ENCODE assay signal across 15 mouse cellular contexts in the genomic region with DNA sequence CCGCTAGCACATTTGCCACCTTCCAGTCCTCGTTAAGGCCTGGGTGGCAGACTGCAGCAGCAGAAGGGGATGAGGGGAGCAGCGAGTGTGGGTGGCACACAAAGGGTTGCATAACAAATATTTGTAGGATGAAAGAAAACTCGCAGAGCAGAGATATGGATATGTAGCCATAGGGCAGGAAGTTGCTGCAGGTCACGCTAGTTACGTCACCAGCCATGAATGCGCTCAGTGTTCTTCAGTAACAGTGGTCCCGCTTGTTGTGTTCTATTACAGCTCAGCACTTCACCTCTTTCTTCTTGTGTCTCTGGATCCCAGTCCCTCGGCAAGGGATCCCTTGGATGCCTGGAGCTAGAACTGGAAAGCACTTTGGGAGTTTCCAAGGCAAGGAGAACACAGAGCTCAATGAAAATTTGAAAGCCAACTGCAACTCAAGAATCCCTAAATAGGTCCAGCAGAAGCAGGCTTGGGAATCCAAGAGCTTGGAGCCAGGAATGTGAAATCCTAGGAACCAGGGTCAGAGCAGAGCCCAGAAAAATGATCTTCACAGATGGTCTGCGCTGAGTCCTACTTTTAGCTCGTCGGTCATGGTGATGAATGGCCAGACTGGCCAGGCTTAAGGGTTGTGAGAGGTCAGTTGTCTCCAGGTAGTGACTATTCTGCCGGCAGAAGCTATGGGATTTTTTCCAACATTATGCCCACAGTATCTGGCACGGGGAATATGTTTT. TPM values are rescaled to one million over a fixed set of nuclear protein-coding genes. Genes with fewer than 3 reads are reported as not detected.
A peak's percentile ranks its signal among the peaks of the same experiment; 100 is the strongest.
DNase-seq lines count a peak whose midpoint lies in the region; ATAC-seq and TF ChIP-seq lines count a peak whose summit lies in the region.
"Had no signal": no experiment of that assay in that cellular context is flagged by ENCODE, and none has a peak within 500 bp of the region (broad histone marks: within the 10 kb centered on the region; RNA-seq: fewer than 3 reads in every experiment).

No protein-coding gene starts in this region.

- peak overlapping the region; percentile 33; the same call in 1 of the 2 replicates for H3K27ac ChIP-seq in heart, embryonic 12.5 days (ENCODE audit: poor library complexity, severe bottlenecking)
- no peak overlapping the region for H3K27ac ChIP-seq in embryonic facial prominence, embryonic 10.5 days (replicated peaks)
- H3K27ac ChIP-seq in lung, postnatal 0 days (ENCODE audit: low read length) = no peak overlapping the region
- H3K27ac ChIP-seq in liver, postnatal 0 days (ENCODE audit: low read depth) = no peak overlapping the region
- H3K27ac ChIP-seq: forebrain, embryonic 13.5 days; heart, adult 2 months; liver, embryonic 15.5 days had no signal

- H3K4me3 ChIP-seq in heart, embryonic 12.5 days = no peak overlapping the region
- no peak overlapping the region for H3K4me3 ChIP-seq in embryonic facial prominence, embryonic 10.5 days
- no peak overlapping the region for H3K4me3 ChIP-seq in lung, postnatal 0 days (ENCODE audit: low read depth, low read length)
- H3K4me3 ChIP-seq in liver, postnatal 0 days (ENCODE audit: low read depth, low read length) = no peak overlapping the region
- H3K4me3 ChIP-seq: forebrain, embryonic 13.5 days; heart, adult 2 months; liver, embryonic 15.5 days had no signal

- H3K36me3 ChIP-seq in heart, embryonic 12.5 days = no peaks in the 10 kb centered on the region
- H3K36me3 ChIP-seq in embryonic facial prominence, embryonic 10.5 days (replicated peaks) = no peaks in the 10 kb centered on the region
- H3K36me3 ChIP-seq in lung, postnatal 0 days (ENCODE audit: insufficient read depth, low read length) = no peaks in the 10 kb centered on the region
- H3K36me3 ChIP-seq in liver, postnatal 0 days (replicated peaks; ENCODE audit: insufficient read depth, low read length) = no peaks in the 10 kb centered on the region
- H3K36me3 ChIP-seq: liver, embryonic 15.5 days had no signal

- peaks cover 5% of the 10 kb centered on the region for H3K4me1 ChIP-seq in heart, embryonic 12.5 days (replicated peaks)
- peaks cover 8% of the 10 kb centered on the region for H3K4me1 ChIP-seq in embryonic facial prominence, embryonic 10.5 days
- H3K4me1 ChIP-seq in lung, postnatal 0 days (ENCODE audit: insufficient read depth, low read depth, low read length) = no peaks in the 10 kb centered on the region
- H3K4me1 ChIP-seq in liver, postnatal 0 days (ENCODE audit: insufficient read depth) = no peaks in the 10 kb centered on the region
- H3K4me1 ChIP-seq: forebrain, embryonic 13.5 days; liver, embryonic 15.5 days had no signal

- TF ChIP-seq POLR2A in brain, embryonic 14.5 days (IDR thresholded peaks at IDR 0.05; ENCODE audit: borderline replicate concordance, extremely low read depth, insufficient read depth, insufficient read length, poor library complexity, severe bottlenecking) = no peak

- no peaks in the 10 kb centered on the region for H3K27me3 ChIP-seq in heart, embryonic 12.5 days (replicated peaks)
- H3K27me3 ChIP-seq in embryonic facial prominence, embryonic 10.5 days (replicated peaks; ENCODE audit: low read depth, poor library complexity, severe bottlenecking) = no peaks in the 10 kb centered on the region
- H3K27me3 ChIP-seq in lung, postnatal 0 days (replicated peaks; ENCODE audit: insufficient read depth, low read length) = no peaks in the 10 kb centered on the region
- H3K27me3 ChIP-seq in liver, postnatal 0 days (ENCODE audit: insufficient read depth, low read length) = no peaks in the 10 kb centered on the region
- H3K27me3 ChIP-seq: forebrain, embryonic 13.5 days; liver, embryonic 15.5 days had no signal

- no peak overlapping the region for H3K9ac ChIP-seq in heart, embryonic 12.5 days
- no peak overlapping the region for H3K9ac ChIP-seq in lung, postnatal 0 days (replicated peaks; ENCODE audit: low read depth)
- no peak overlapping the region for H3K9ac ChIP-seq in liver, postnatal 0 days (replicated peaks)
- H3K9ac ChIP-seq: forebrain, embryonic 13.5 days; liver, embryonic 15.5 days had no signal

- 67% methylated on average over 14 of the region's 14 CpGs for WGBS in heart, embryonic 12.5 days
- WGBS in embryonic facial prominence, embryonic 10.5 days = 75% methylated on average over 14 of the region's 14 CpGs
- 60% methylated on average over 14 of the region's 14 CpGs for WGBS in lung, postnatal 0 days
- 70% methylated on average over 14 of the region's 14 CpGs for WGBS in liver, postnatal 0 days (ENCODE audit: insufficient replicate concordance)

- no peak for DNase-seq in heart, adult 18-20 months
- peak; percentile 9 for DNase-seq in brain, embryonic 14.5 days (ENCODE audit: low read depth)
- DNase-seq in embryonic facial prominence, embryonic 10.5 days (ENCODE audit: low spot score) = peak; percentile 12
- DNase-seq in layer of hippocampus, adult 18-20 months (ENCODE audit: low spot score in 2 of 2) = peak; percentile 29 to 69
- no peak for DNase-seq in lung, postnatal 0 days (ENCODE audit: low spot score)
- DNase-seq in liver, postnatal 0 days = no peak
- no peak for DNase-seq in heart, adult 11 months
- DNase-seq: adrenal gland, postnatal 14 days; kidney, adult 8-10 months; thymus, adult 18-20 months had no signal

- no peak overlapping the region for H3K4me2 ChIP-seq in heart, embryonic 12.5 days
- no peak overlapping the region for H3K4me2 ChIP-seq in lung, postnatal 0 days (replicated peaks; ENCODE audit: low read depth, low read length)
- no peak overlapping the region for H3K4me2 ChIP-seq in liver, postnatal 0 days (ENCODE audit: low read depth, low read length)
- H3K4me2 ChIP-seq: forebrain, embryonic 13.5 days; liver, embryonic 15.5 days had no signal

- TF ChIP-seq CTCF in brain, embryonic 14.5 days (IDR thresholded peaks at IDR 0.05; ENCODE audit: borderline replicate concordance, extremely low read depth, insufficient read depth, insufficient read length) = no peak
- no peak for TF ChIP-seq CTCF in lung, postnatal 0 days (IDR thresholded peaks at IDR 0.05)
- no peak for TF ChIP-seq CTCF in liver, postnatal 0 days (IDR thresholded peaks at IDR 0.05; ENCODE audit: low read depth)

- no peak for TF ChIP-seq EP300 in lung, postnatal 0 days (IDR thresholded peaks at IDR 0.05)
- no peak for TF ChIP-seq EP300 in liver, postnatal 0 days (IDR thresholded peaks at IDR 0.05; ENCODE audit: low read depth)

- no peaks in the 10 kb centered on the region for H3K9me3 ChIP-seq in heart, embryonic 12.5 days (replicated peaks)
- no peaks in the 10 kb centered on the region for H3K9me3 ChIP-seq in embryonic facial prominence, embryonic 10.5 days
- no peaks in the 10 kb centered on the region for H3K9me3 ChIP-seq in lung, postnatal 0 days (ENCODE audit: low read length)
- H3K9me3 ChIP-seq in liver, postnatal 0 days (ENCODE audit: low read length) = no peaks in the 10 kb centered on the region
- H3K9me3 ChIP-seq: forebrain, embryonic 13.5 days; liver, embryonic 15.5 days had no signal

- ATAC-seq in heart, embryonic 12.5 days (ENCODE audit: insufficient number of reproducible peaks, low FRiP score) = no peak
- no peak for ATAC-seq in lung, postnatal 0 days
- ATAC-seq in liver, postnatal 0 days = no peak
- ATAC-seq: forebrain, embryonic 13.5 days had no signal

RNA-seq across cellular contexts. Expression of a gene that starts 34.4 kb away (rescaled TPM):
- 1.3 and 1.6 TPM in 2 replicates for polyA plus RNA-seq in heart, embryonic 12.5 days (2016; fragmentation: Nextera tagmentation; extraction: Ambion mirVana)
- total RNA-seq in heart, adult 18-20 months (2021) = under 1 TPM; 0.07 to 0.23 TPM
- 4.6 and 5.0 TPM in 2 replicates for polyA plus RNA-seq in brain, embryonic 14.5 days (2012; rRNA removed)
- 2.9 and 3.1 TPM in 2 replicates for polyA plus RNA-seq in embryonic facial prominence, embryonic 10.5 days (2016; fragmentation: Nextera tagmentation; extraction: Ambion mirVana)
- total RNA-seq in layer of hippocampus, adult 18-20 months (2021) = 10 to 100 TPM; 11.1 to 14.0 TPM
- 0.13 and 0.24 TPM in 2 replicates for polyA plus RNA-seq in lung, postnatal 0 days (2015; fragmentation: Nextera tagmentation; extraction: Ambion mirVana)
- polyA plus RNA-seq in liver, postnatal 0 days (2015; fragmentation: Nextera tagmentation; extraction: Ambion mirVana) = 0.02 TPM in 1 of 2 replicates, not detected in the other
- total RNA-seq: megakaryocyte, adult 5-6 weeks had no signal

Comparison
In these comparisons a context has a peak if more than half of its experiments do, and no peak if none do; other contexts are left out.
1. DNase-seq: peak in brain, embryonic 14.5 days (single experiment), embryonic facial prominence, embryonic 10.5 days (single experiment) and layer of hippocampus, adult 18-20 months (2 of 2); none in heart, adult 18-20 months (0 of 2), lung, postnatal 0 days (single experiment), liver, postnatal 0 days (single experiment) and heart, adult 11 months (single experiment).